Mouse (Mus musculus) left cerebral cortex, postnatal 25 days (tissue): ENCODE measurements around the gene Plvap. TPM values are rescaled to one million over a fixed set of nuclear protein-coding genes. Genes with fewer than 3 reads are reported as not detected.
A peak's percentile ranks its signal among the peaks of the same experiment; 100 is the strongest.
"Not testable (repeated sequence)": the region's sequence is repeated elsewhere in the genome, so short reads cannot be mapped to it uniquely, and the experiment has no call there.

Experiments
- DNase-seq, 2 experiments: peaks; one replicate each; pipeline ENCODE4 v3.0.0; 2022; ENCODE audit warnings: low spot score in 2 of 2, mixed read lengths in 1 of 2
- intact Hi-C: fragments of 180-260 bp; cut with DNase I; formaldehyde crosslinking; loops from one replicate; pipeline ENCODE4 v1.15.1; 2025
- total RNA-seq, 2 experiments: library from RNA; stranded (reverse); gene quantifications; 2 replicates each; pipeline ENCODE4 v1.2.3; 2021

Plvap gene
- 1 to 10 TPM; 5.7 to 6.6 TPM for total RNA-seq

- intact Hi-C loops: no loop called here
- DNase-seq: no peak
Observed at GRCm38 (mm10) chr8:71511644-71512043, at the start of gene Plvap. TSS of gene Plvap (minus strand) at chr8:71511752.

- no peak for DNase-seq
- intact Hi-C loops: loop anchor here (1.0 to 2.0 kb wide), 3 partner anchors 36 to 100 kb away; no protein-coding TSS in a partner anchor
Observed at GRCm38 (mm10) chr8:71560765-71561164, 49.2 kb upstream of the Plvap start.

DNA sequence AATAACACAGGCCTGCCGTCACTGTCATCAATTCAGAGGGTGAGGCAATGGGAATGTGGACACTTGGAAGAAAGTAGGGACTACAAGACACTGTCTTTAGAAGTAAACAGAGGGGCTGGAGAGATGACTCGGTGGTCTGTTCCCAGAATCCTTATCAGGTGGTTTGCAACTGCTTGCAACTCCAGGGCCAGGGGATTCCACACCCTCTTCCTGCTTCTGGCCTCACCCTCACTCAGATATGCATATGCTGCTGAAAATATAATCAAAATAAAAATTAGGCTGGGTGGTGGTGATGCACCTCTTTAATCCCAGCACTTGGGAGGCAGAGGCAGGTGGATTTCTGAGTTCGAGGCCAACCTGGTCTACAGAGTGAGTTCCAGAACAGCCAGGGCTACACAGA lies 48.5 kb upstream of the Plvap start:
- DNase-seq: no peak
- intact Hi-C loops: loop anchor here (2.0 kb wide), 1 partner anchor 73 kb away; no protein-coding TSS in a partner anchor

- intact Hi-C loops: no loop called here
- DNase-seq: no peak
Observed at GRCm38 (mm10) chr8:71558958-71559690, 47.6 kb upstream of the Plvap start.

- DNase-seq: no peak
- intact Hi-C loops: no loop called here
Observed at GRCm38 (mm10) chr8:71558071-71558957, 46.8 kb upstream of the Plvap start, which contains the start of gene Tmem221. TSS of gene Tmem221 (minus strand) at chr8:71558871.

DNA sequence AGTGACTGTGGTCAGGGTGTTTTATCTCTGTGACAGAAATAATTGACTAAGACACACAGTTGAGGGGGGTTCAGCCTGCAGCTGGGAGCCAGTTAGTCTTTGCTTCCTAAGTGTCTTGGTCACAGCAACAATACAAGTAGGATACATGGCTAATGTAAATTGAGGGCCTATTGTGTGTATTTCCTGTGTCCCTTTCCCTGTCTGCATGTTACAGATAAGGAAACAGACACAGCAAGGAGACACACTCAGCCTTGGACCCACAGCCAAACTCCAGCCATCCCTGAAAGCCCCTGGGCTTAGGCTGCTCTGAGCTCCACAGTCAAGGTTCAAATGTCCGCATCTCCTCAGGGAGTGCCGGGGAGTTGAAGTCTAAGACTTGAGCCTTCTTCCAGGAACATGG lies 43.1 kb upstream of the Plvap start:
- no peak for DNase-seq
- intact Hi-C loops: no loop called here

GRCm38 (mm10) chr8:71554001-71554400 lies 42.4 kb upstream of the Plvap start:
- DNase-seq: no peak
- intact Hi-C loops: no loop called here

GRCm38 (mm10) chr8:71552770-71553169 lies 41.2 kb upstream of the Plvap start:
- DNase-seq: no peak
- intact Hi-C loops: no loop called here

DNA sequence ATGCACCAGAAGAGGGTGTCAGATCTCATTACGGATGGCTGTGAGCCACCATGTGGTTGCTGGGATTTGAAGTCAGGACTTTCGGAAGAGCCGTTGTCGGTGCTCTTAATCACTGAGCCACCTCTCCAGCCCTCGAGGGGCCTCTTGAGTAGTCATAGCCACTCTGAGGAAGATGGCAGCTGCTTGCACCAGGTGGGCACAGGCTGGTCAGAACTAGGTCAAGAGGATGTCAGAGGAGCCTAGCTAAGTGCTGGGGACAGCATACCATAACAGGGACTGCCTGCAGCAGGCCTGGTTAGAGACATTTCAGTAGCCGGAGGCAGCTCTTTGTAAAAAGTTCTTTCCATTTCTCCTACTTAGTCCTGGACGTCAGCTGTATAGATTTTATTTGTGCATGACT lies 39.2 kb upstream of the Plvap start:
- intact Hi-C loops: no loop called here
- no peak for DNase-seq

- no peak for DNase-seq
- intact Hi-C loops: no loop called here
Observed at GRCm38 (mm10) chr8:71547590-71547989, 36.0 kb upstream of the Plvap start.

DNA sequence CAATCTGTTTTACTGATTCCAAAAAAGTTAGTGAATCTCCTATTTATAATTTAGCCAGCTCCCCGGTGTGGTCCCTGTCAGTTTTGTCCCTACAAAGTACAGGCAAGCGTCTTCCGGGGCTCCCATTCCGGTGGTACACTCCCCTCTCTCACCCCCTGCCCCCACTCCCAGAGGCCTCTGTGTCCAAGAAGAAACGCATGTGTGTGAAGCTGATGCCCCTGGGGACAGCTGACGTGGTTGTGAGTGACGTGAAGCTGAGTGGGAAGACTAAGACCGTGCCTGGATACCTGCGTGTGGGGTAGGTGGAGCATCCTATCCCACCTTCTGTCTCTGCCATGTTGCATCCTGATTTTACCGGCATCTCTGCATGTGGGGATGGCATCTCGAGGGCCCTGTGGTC lies 33.5 kb upstream of the Plvap start:
- DNase-seq: no peak
- intact Hi-C loops: no loop called here

DNA sequence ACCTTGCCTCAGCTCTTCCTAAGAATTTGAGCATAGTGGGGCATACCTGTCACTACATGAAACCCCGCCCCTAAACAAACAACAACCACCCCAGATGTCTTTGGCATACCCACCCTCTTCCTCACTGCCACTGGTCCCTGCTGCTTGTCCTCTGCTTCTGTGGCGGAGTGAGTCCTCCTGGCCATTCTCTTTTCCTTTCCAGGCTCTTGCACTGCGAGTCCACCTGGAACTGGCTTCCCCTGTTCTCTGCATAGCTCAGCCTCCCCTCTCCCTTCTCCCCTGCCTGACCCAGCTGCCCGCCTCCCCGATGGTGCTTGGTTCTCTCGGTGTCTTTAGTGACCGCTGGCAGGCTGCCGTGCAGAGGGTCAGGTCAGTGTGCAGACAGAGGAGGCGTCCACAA lies 32.2 kb upstream of the Plvap start:
- intact Hi-C loops: loop anchor here (2.0 kb wide), 1 partner anchor 79 kb away; the partner anchor contains the start of gene Mrpl34
- DNase-seq: no peak

DNA sequence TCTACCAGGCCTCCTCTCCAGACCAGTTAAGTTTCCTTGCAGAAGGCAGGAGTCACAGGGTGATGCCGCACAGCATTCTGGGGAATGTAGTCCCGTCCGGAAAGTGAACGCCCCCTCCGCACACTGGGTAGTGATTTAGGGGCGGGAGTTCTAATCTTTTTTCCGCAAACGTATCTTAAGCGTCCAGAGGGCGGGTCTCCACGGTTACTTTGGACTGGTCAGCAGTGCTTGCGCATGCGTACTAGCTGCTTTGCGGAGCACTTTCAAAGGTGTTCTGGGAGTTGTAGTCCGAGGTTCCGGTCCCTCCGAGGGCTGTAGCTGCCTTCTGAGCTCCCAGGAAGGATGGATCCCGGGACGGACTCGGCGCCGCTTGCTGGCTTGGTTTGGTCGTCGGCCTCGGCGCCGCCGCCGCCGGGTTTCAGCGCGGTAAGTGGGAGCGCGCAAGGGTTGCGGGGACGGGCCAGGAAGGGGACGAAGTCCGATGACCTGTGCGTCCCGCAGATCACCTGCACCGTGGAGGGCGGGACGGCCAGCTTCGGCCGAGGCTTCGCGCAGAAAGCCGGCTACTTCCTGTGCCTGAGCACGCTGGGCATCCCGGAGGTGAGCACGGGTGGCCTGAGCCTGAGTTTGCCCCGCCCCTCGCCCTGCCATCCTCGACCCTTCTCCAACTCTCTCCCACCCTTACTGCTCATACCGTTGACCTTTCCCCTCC lies 31.2 kb upstream of the Plvap start, which contains the start of gene Mvb12a:
Mvb12a (plus strand) TSS at position 291 of the 712 bp plus-strand sequence.
- intact Hi-C loops: loop anchor here (2.0 kb wide), 1 partner anchor 78 kb away; the partner anchor contains the start of gene Mrpl34

DNA sequence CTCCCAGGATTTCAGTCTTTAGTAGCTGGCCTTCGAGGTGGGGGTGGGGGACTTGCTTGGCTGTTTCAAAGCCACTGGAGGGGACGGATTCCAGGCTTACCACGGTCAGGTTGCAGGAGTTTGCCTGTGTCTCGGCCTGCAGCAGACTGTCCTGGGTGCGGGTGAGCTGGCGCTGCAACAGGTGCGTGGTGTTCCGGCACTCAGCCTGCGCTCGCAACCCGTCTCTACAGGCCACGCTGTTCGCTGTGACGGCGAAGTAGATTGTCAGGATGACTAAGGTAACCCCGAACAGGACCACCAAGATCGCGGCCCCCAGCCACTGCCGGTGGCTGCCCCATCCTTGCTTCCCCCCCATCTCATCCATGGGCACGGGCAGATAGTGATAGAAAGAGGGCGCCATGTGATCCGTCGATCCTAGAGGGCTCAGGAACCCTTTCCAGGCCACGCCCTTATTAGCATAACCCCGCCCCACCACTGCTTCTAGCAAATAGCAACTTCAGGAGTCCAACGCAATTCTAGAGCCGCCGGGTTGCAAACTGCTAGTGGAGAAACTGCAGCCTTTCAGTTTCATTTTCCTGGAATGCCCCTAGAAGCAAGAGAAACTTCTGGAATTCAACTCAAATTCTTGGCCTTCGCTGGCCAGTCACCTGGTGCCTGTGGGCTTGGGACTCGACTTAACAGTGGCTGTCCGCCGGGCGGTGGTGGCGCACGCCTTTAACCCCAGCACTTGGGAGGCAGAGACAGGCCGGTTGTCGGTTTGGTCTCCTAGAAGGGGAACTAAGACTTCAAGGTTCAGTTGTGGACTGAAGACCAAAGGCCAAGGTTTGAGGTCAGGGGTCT lies 25.7 kb upstream of the Plvap start, which contains the start of gene Bst2:
Bst2 (minus strand) TSS at position 429 of the 840 bp plus-strand sequence.
- peak; percentile 26 to 39 for DNase-seq
- intact Hi-C loops: no loop called here

More for the DNA sequence above, 31.2 kb upstream of the Plvap start, which contains the start of gene Mvb12a:
- DNase-seq: peak; percentile 97 to 99

- intact Hi-C loops: no loop called here
Observed at GRCm38 (mm10) chr8:71535663-71536062, 24.1 kb upstream of the Plvap start.

DNA sequence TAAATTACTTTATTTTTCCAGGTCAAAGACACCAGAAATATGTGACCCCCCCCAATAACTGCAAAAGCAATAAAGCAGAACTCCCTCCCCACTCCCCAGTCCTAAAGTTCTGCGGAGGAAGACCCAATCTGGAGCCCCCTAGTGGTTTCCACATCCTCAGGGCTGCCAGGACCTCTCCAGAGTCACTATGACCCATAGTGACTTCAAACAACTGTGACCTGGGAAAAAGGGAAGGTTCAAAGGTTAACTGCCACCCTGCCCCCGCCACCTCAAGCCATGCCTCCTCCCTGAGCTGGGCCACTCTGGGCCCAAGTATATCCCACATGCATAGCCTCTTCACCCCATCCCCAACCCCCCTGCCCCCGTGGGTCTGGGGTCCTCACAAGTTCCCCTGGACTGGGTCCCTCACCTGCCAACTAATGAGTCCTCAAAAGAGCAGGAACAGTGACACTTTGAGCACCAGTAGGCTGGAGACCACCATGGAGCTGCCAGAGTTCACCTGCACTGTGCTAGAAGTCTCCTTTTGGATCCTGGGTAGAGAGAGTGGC lies 22.8 kb upstream of the Plvap start:
- DNase-seq: no peak
- intact Hi-C loops: no loop called here

More at GRCm38 (mm10) chr8:71535663-71536062, 24.1 kb upstream of the Plvap start:
- DNase-seq: peak in 1 of 2 experiments; percentile 21

- intact Hi-C loops: not testable (repeated sequence)
- peak in 1 of 2 experiments; percentile 34 for DNase-seq
Observed at GRCm38 (mm10) chr8:71530735-71531467, 19.3 kb upstream of the Plvap start.
